In genomic region chr3:121593143-121593542, GRCm38 (mm10) we compare ENCODE assay signal across 22 mouse cellular contexts.
"Had no signal": no experiment of that assay in that cellular context is flagged by ENCODE, and none has a peak within 500 bp of the region (broad histone marks: within the 10 kb centered on the region; RNA-seq: fewer than 3 reads in every experiment).

No protein-coding gene starts in this region.

- DNase-seq: kidney, adult 2 months; kidney, postnatal 14 days; layer of hippocampus, adult 9-11 months; left cerebral cortex, postnatal 4 days; liver, postnatal 0 days; lung, embryonic 14.5 days; lung, postnatal 10 days; midbrain, embryonic 14.5 days; right cerebral cortex, adult 18-20 months; right cerebral cortex, postnatal 14 days; right cerebral cortex, postnatal 4 days; thymus, adult 2 months; thymus, postnatal 14 days; thymus, postnatal 4 days had no signal

- H3K27me3 ChIP-seq: limb, embryonic 12.5 days; limb, embryonic 15.5 days; neural tube, embryonic 12.5 days; neural tube, embryonic 15.5 days had no signal

- H3K4me1 ChIP-seq: neural tube, embryonic 12.5 days had no signal

- H3K4me2 ChIP-seq: limb, embryonic 12.5 days; limb, embryonic 15.5 days; liver, embryonic 11.5 days; lung, embryonic 14.5 days; midbrain, embryonic 11.5 days; neural tube, embryonic 12.5 days; neural tube, embryonic 15.5 days had no signal

- H3K4me3 ChIP-seq: layer of hippocampus, adult 2 months; limb, embryonic 12.5 days; limb, embryonic 15.5 days; neural tube, embryonic 12.5 days; neural tube, embryonic 15.5 days had no signal

- H3K9ac ChIP-seq: limb, embryonic 12.5 days; limb, embryonic 15.5 days; liver, embryonic 14.5 days; liver, postnatal 0 days; lung, embryonic 14.5 days; neural tube, embryonic 12.5 days; neural tube, embryonic 15.5 days had no signal

- H3K27ac ChIP-seq: layer of hippocampus, adult 2 months; limb, embryonic 12.5 days; limb, embryonic 15.5 days; liver, embryonic 14.5 days; neural tube, embryonic 12.5 days; neural tube, embryonic 15.5 days had no signal

- H3K9me3 ChIP-seq: limb, embryonic 15.5 days; neural tube, embryonic 15.5 days had no signal

- ATAC-seq: liver, postnatal 0 days had no signal

- H3K36me3 ChIP-seq: limb, embryonic 12.5 days; limb, embryonic 15.5 days; neural tube, embryonic 12.5 days; neural tube, embryonic 15.5 days had no signal
